ENCODE assay signal across 9 mouse cellular contexts in genomic region chr9:74530317-74530716, GRCm38 (mm10).
A peak's percentile ranks its signal among the peaks of the same experiment; 100 is the strongest.
DNase-seq lines count a peak whose midpoint lies in the region; ATAC-seq lines count a peak whose summit lies in the region.
"Had no signal": no experiment of that assay in that cellular context is flagged by ENCODE, and none has a peak within 500 bp of the region (broad histone marks: within the 10 kb centered on the region; RNA-seq: fewer than 3 reads in every experiment).

No protein-coding gene starts in this region.

- no peaks in the 10 kb centered on the region for H3K9me3 ChIP-seq in hindbrain, embryonic 13.5 days
- H3K9me3 ChIP-seq in neural tube, embryonic 11.5 days (ENCODE audit: control insufficient read depth, low read length): no peaks in the 10 kb centered on the region
- H3K9me3 ChIP-seq: limb, embryonic 13.5 days had no signal

- peak; percentile 11 for DNase-seq in gastrocnemius, postnatal 14 days
- no peak for DNase-seq in gastrocnemius, postnatal 25 days
- DNase-seq in adrenal gland, adult 18-20 months (ENCODE audit: low spot score in 2 of 2): peak; percentile 64 to 68
- peak; percentile 82 for DNase-seq in embryo, embryonic 10.5 days (ENCODE audit: low spot score)
- DNase-seq in left cerebral cortex, postnatal 4 days: peak; percentile 81
- DNase-seq in neural tube, embryonic 11.5 days (ENCODE audit: low spot score): peak; percentile 77
- DNase-seq in urinary bladder, postnatal 36 days (ENCODE audit: low spot score in 2 of 2): peak; percentile 13 to 19

- no peak overlapping the region for H3K9ac ChIP-seq in hindbrain, embryonic 13.5 days
- H3K9ac ChIP-seq in neural tube, embryonic 11.5 days (ENCODE audit: low read length): no peak overlapping the region
- H3K9ac ChIP-seq: limb, embryonic 13.5 days had no signal

- no peak overlapping the region for H3K4me3 ChIP-seq in hindbrain, embryonic 13.5 days
- no peak overlapping the region for H3K4me3 ChIP-seq in neural tube, embryonic 11.5 days (ENCODE audit: low read depth, low read length)
- H3K4me3 ChIP-seq: limb, embryonic 13.5 days had no signal

- WGBS in hindbrain, embryonic 13.5 days: 13% methylated on average over 10 of the region's 10 CpGs
- WGBS in neural tube, embryonic 11.5 days: 13% methylated on average over 10 of the region's 10 CpGs

- ATAC-seq in hindbrain, embryonic 13.5 days (ENCODE audit: low FRiP score): no peak
- no peak for ATAC-seq in neural tube, embryonic 11.5 days (ENCODE audit: insufficient read depth, low FRiP score, low TSS enrichment)

- H3K36me3 ChIP-seq in hindbrain, embryonic 13.5 days: no peaks in the 10 kb centered on the region
- H3K36me3 ChIP-seq in neural tube, embryonic 11.5 days (ENCODE audit: control insufficient read depth, insufficient read depth, low read length): no peaks in the 10 kb centered on the region
- H3K36me3 ChIP-seq: limb, embryonic 13.5 days had no signal

- no peak overlapping the region for H3K4me2 ChIP-seq in hindbrain, embryonic 13.5 days
- no peak overlapping the region for H3K4me2 ChIP-seq in neural tube, embryonic 11.5 days (ENCODE audit: low read depth)
- H3K4me2 ChIP-seq: limb, embryonic 13.5 days had no signal

- peak overlapping the region; percentile 49; the same call in 1 of the 2 replicates for H3K27ac ChIP-seq in hindbrain, embryonic 13.5 days
- no peak overlapping the region for H3K27ac ChIP-seq in neural tube, embryonic 11.5 days (ENCODE audit: low read depth, low read length)
- H3K27ac ChIP-seq: limb, embryonic 13.5 days had no signal

- H3K4me1 ChIP-seq in hindbrain, embryonic 13.5 days (replicated peaks): peaks cover 12% of the 10 kb centered on the region
- no peaks in the 10 kb centered on the region; the same call in 1 of the 2 replicates for H3K4me1 ChIP-seq in neural tube, embryonic 11.5 days (ENCODE audit: control insufficient read depth, insufficient read depth, low read length)
- H3K4me1 ChIP-seq: limb, embryonic 13.5 days had no signal

- no peaks in the 10 kb centered on the region for H3K27me3 ChIP-seq in hindbrain, embryonic 13.5 days
- no peaks in the 10 kb centered on the region for H3K27me3 ChIP-seq in neural tube, embryonic 11.5 days (ENCODE audit: control insufficient read depth, insufficient read depth, low read length)

- intact Hi-C loops in gastrocnemius, postnatal 14 days (cut with DNase I; ENCODE audit: low total_unique reads): no loop called here
- intact Hi-C loops in left cerebral cortex, postnatal 4 days (cut with DNase I): loop anchor here (10.0 kb wide), 1 partner anchor 334 kb away; the partner anchor contains the start of gene Onecut1
